Mouse (Mus musculus) gonadal fat pad, adult 2 months (tissue): ENCODE measurements around the gene Rnaseh2a. TPM values are rescaled to one million over a fixed set of nuclear protein-coding genes. Genes with fewer than 3 reads are reported as not detected.

Source experiments
- polyA plus RNA-seq: library from polyadenylated mRNA; depleted of rRNA; stranded (reverse); fragments of >200 nt; gene quantifications from 2 replicates; pipeline ENCODE4 v1.2.3, GENCODE M21; 2012; rRNA removed

Rnaseh2a gene
- polyA plus RNA-seq, 1 experiment: 44.0 TPM

Other genes starting within 250 kb of the Rnaseh2a start
- gene G430095P16Rik, start 246.8 kb downstream of the Rnaseh2a start, polyA plus RNA-seq: 1.1 and 2.1 TPM in 2 replicates
- 35.3 and 69.9 TPM in 2 replicates for gene Nfix, start 169.4 kb downstream of the Rnaseh2a start, polyA plus RNA-seq
- gene Dand5, start 146.9 kb downstream of the Rnaseh2a start, polyA plus RNA-seq: 3.7 and 5.3 TPM in 2 replicates
- gene Gadd45gip1, start 138.2 kb downstream of the Rnaseh2a start, polyA plus RNA-seq: 14.6 and 21.4 TPM in 2 replicates
- gene Rad23a, start 129.1 kb downstream of the Rnaseh2a start, polyA plus RNA-seq: 75.1 and 88.9 TPM in 2 replicates
- gene Calr, start 122.8 kb downstream of the Rnaseh2a start, polyA plus RNA-seq: 563 and 854 TPM in 2 replicates
- gene Farsa, start 112.8 kb downstream of the Rnaseh2a start, polyA plus RNA-seq: 44.7 and 52.1 TPM in 2 replicates
- gene Syce2, start 97.7 kb downstream of the Rnaseh2a start, polyA plus RNA-seq: 3.3 and 3.7 TPM in 2 replicates
- 102 and 104 TPM in 2 replicates for gene Gcdh, start 75.8 kb downstream of the Rnaseh2a start, polyA plus RNA-seq
- gene Klf1, start 67.8 kb downstream of the Rnaseh2a start, polyA plus RNA-seq: 0.67 and 0.69 TPM in 2 replicates
- 29.5 and 30.8 TPM in 2 replicates for gene Dnase2a, start 61.2 kb downstream of the Rnaseh2a start, polyA plus RNA-seq
- 0.56 and 0.66 TPM in 2 replicates for gene Mast1, start 32.4 kb downstream of the Rnaseh2a start, polyA plus RNA-seq
- gene Rtbdn, start 22.8 kb downstream of the Rnaseh2a start, polyA plus RNA-seq: not detected in 2 replicates
- gene Gm49661, start 334 bp downstream of the Rnaseh2a start, polyA plus RNA-seq: 3.3 and 6.8 TPM in 2 replicates
- gene Prdx2, start 180 bp downstream of the Rnaseh2a start, polyA plus RNA-seq: 191 and 202 TPM in 2 replicates
- 37.2 and 42.8 TPM in 2 replicates for gene Junb, start 9.0 kb upstream of the Rnaseh2a start, polyA plus RNA-seq
- gene Hook2, start 20.8 kb upstream of the Rnaseh2a start, polyA plus RNA-seq: 16.5 and 24.7 TPM in 2 replicates
- not detected in 2 replicates for gene Best2, start 44.8 kb upstream of the Rnaseh2a start, polyA plus RNA-seq
- gene Asna1, start 55.5 kb upstream of the Rnaseh2a start, polyA plus RNA-seq: 154 and 168 TPM in 2 replicates
- 64.2 and 100 TPM in 2 replicates for gene Trir, start 57.1 kb upstream of the Rnaseh2a start, polyA plus RNA-seq
- 84.8 and 89.2 TPM in 2 replicates for gene Tnpo2, start 67.1 kb upstream of the Rnaseh2a start, polyA plus RNA-seq
- gene Fbxw9, start 90.3 kb upstream of the Rnaseh2a start, polyA plus RNA-seq: 56.8 and 59.4 TPM in 2 replicates
- gene Gm5741, start 98.2 kb upstream of the Rnaseh2a start, polyA plus RNA-seq: 1.5 and 1.9 TPM in 2 replicates
- gene Dhps, start 102.0 kb upstream of the Rnaseh2a start, polyA plus RNA-seq: 44.5 and 48.3 TPM in 2 replicates
- 170 and 198 TPM in 2 replicates for gene Wdr83os, start 111.0 kb upstream of the Rnaseh2a start, polyA plus RNA-seq
- 33.8 and 35.7 TPM in 2 replicates for gene Wdr83, start 111.5 kb upstream of the Rnaseh2a start, polyA plus RNA-seq
- 133 and 184 TPM in 2 replicates for gene Man2b1, start 113.5 kb upstream of the Rnaseh2a start, polyA plus RNA-seq
- gene Zfp791, start 153.3 kb upstream of the Rnaseh2a start, polyA plus RNA-seq: 2.5 and 2.7 TPM in 2 replicates
- not detected in 2 replicates for gene Cks1brt, start 182.2 kb upstream of the Rnaseh2a start, polyA plus RNA-seq